Mouse (Mus musculus): Measurements from ENCODE around the gene Ric1.

Ric1 gene

DNA sequence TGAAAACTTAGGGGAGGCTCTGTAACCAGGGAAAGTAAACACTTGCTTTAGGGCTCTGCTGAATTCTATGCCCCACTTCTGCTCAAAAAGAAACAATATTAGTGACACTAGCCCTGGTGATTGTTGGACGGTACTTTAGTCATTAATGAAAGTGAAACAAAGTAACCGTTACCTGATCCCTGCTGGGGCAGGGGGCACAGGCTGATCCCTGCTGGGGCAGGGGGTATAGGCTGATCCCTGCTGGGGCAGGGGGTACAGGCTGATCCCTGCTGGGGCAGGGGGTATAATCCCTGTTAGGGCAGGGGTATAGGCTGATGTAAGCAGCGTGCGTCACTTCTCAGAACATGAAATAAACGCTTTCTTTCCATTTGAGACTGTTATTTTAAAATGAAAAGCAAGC lies 119.4 kb downstream of the Ric1 start:
- no peak for DNase-seq

DNA sequence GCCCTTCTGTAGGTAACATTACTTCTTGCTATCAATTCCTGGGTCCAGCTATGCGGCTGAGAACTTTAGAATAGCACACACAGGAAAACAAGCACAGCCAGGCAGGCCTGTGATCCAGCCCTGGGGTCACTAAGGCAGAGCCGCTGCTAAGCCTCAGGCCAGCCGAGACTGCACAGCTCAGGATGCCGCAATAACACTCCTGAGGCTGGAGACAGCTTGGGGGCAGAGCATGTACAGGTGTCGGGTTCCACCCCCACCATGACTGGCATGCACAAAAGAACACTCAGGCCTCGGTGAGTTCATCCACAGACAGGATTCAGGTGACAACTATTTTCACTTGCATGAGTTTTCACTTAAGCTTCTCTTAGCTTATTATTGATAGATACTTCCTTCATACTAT lies 120.1 kb downstream of the Ric1 start:
- peak; percentile 91 for DNase-seq

DNA sequence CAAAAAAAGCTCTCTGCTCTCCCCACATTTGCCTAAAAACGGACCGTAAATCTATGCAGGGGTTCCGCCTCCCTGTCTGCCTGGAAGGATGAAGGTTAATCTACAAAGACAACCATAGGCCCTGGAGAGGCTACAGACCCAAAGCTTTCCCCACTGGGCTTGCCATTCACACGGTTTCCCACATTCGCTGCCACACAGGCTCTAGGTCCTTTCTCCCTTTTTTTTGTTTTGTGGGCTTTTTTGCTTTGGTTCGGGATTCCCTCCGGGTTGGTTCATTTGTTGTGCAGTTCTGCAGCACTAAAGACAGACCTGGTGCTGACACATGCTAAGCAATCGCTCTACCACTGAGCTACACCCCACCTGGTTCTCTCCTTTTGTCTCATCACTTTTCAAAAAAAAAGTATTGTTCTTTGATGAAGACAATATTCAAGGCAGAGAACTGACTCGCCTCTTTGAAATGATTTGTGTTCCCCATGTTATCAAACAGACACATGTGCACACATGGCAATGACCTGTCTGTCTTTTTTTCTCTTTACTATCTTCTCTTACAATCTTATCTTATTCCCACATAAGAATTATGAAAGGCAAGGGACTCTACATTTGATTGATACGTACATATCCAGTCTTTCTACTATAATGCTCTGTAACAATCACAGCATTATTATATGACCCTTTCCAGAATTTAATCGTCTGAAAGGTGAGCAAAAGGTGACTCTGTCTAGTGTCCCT lies 121.3 kb downstream of the Ric1 start:
- peak; percentile 65 for DNase-seq

GRCm38 (mm10) chr19:29644747-29645146 lies 122.7 kb downstream of the Ric1 start:
- DNase-seq = peak; percentile 83

DNA sequence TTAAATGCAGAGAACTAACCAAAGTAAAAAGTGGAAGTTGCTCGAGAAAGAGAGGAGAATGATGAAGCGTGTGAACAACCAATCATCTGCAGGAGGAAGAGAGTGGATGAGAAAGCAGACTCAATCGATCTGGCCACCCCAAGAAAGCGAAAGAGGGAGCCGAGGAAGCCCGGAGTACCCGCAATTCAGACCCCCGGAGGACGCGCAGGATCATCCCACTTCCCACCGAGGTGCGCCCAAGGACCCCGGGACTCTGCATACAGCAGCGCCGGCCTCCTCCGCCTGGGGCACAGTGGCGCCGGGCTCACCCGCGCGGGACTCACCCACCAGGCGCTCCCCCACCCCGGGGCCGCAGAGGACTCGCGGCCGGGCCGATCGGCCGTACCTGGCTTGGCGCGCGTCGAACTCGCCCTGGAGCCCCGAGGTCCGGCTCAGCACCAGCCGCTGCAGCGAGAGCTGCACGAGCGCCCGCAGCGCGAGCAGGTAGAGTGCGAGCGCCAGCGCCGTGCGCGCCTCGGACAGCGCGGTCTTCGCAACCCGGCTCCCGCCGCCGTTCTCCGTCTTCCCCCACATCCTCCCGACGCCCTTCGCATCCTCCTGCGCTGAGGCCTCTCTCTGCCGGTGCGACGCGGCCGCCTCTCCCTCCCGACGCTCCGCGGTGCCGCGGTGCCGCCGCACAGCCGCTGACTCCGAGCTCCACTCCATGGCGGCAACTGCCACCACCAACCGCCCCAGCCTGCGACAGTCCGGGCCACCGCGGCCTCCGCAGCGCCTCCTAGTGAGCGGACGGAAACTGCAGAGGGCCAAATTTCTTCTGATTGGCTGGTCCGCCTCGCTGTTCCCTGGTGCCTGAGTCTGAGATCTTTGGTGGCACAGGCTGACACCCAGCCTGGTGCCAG lies 125.8 kb downstream of the Ric1 start, which contains the start of gene Ermp1:
Gene Ermp1 (minus strand): TSS at position 765 of the 899 bp plus-strand sequence.
- peak; percentile 99 for DNase-seq

DNA sequence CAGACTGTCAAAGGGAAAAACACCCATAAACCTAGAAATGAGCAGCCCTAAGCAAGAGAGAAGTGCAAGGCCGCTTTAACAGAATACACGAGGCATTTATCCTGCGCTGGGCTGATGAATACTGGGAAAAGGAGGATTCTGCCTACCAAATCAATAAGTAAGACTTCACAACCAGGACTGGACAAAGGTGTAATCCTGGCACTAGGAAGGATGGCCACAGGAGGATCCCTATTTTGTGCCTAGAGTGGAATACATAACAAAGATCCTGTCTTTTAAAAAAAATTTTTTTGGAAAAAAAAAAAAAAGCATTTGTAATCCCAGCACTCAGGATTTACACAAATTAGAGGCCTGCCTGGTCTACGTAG lies 126.5 kb downstream of the Ric1 start:
- DNase-seq = no peak

- DNase-seq = peak; percentile 60
Observed at GRCm38 (mm10) chr19:29649683-29650082, 127.6 kb downstream of the Ric1 start.

DNA sequence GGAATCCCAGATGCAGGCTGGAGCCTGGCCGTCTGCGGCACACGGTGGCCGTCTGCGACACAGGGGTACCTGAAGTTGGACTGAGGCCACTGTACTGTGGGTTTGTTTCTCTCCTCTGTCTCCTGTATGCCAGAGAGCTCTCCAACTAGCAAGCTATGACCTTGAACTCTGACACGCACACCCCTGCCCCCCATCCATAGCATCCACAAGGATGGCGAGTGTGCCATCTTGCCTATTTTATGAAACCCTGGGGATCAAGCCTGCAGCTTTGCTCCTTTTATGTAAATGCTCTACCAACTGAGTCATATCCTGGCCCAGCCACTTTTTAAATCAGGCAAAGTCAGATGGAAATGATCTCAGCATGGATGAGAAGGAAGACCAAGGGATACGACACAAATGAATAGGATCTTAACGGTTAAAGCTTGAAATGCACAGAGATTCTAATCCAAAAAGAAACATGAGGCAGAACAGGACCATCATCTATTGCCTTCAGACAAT lies 131.7 kb downstream of the Ric1 start:
- peak; percentile 69 for DNase-seq

DNA sequence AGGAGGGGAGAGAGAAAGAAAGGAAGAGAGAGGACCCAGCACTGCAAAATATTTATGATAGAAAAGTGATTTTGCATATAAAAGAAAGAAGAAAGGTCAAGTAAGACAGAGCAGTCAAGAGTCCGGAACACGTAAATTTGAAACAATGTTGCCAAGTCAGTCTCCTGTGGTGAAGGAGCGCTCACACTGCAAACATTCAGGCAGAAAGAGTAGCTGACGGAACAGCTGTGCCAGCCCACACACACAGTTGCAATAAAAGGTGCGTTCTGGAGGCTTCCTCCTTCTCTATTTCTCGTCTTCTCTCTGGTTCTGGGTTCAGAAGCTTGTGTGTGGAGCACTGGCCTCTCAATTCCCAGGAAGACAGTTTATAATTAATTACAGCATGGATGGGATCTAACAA lies 133.1 kb downstream of the Ric1 start:
- no peak for DNase-seq

DNA sequence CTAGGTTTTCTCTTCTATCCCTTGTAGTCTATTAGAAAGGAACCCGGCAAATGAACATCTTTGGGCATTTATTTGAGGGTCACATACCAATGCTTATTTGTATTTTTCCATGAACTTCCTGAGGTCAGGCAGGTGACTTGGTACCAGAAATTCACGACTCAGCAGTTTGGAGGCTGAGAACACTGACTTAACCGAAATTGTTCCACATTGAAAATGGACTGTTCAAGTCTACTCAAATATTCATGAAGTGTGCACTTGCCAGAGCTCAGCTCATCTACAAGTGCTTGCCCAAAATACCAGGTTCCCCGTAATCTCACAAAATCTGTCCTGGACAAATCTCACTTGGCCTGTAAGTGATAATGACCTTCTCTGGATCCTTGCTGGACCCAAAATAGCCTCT lies 133.9 kb downstream of the Ric1 start:
- DNase-seq = no peak

Data from heart, adult 11 months (tissue).